Mouse (Mus musculus) mature B cell (primary cell): ENCODE measurements around the gene Ugt1a9.
"Not testable (repeated sequence)": the region's sequence is repeated elsewhere in the genome, so short reads cannot be mapped to it uniquely, and the experiment has no call there.

Experiments
- in situ Hi-C: fragments of 300-500 bp; cut with MboI; formaldehyde crosslinking; loops from 2 replicates; pipeline ENCODE4 v1.14.3; 2019

Gene Ugt1a9

DNA sequence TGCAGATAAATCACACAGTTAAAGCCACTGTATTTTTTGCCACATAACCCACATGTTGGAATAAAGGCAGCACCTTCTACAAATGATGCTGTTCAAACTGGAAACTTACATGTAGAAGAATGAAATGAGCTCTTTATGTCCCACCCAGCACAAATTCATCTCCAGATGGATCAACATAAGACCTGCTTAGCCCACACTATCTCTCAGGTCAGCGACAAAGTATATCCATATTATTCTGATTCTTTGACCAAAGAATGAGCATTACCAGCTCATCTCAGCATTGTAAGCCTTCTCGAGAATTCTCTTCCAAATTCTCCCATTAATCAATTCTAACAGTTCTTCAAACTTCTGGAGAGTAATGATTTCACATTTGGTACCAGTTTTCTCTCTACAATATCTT, 151.6 kb downstream of the Ugt1a9 start:
- in situ Hi-C loops, result no loop called here

DNA sequence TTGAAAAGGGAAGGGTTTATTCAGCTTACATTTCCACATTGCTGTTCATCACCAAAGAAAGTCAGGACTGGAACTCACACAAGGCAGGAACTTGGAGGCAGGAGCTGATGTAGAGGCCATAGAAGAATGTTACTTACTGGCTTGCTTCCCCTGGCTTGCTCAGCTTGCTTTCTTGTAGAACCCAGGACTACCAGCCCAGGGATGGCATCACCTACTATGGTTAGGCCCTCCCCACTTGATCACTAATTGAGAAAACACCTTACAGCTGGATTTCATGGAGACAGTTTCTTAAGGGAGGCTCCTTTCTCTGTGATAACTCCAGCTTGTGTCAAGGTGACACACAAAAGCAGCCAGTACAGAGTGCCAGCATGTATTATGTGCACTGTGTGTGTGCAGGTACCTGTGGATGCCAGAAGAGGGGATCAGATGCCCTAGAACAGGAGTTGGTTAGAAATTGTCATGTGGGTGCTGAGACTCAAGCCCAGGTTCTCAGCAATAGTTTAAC, 152.5 kb downstream of the Ugt1a9 start:
- in situ Hi-C loops, result not testable (repeated sequence)

- in situ Hi-C loops, result no loop called here
Observed at GRCm38 (mm10) chr1:88223591-88223990, 153.0 kb downstream of the Ugt1a9 start.

DNA sequence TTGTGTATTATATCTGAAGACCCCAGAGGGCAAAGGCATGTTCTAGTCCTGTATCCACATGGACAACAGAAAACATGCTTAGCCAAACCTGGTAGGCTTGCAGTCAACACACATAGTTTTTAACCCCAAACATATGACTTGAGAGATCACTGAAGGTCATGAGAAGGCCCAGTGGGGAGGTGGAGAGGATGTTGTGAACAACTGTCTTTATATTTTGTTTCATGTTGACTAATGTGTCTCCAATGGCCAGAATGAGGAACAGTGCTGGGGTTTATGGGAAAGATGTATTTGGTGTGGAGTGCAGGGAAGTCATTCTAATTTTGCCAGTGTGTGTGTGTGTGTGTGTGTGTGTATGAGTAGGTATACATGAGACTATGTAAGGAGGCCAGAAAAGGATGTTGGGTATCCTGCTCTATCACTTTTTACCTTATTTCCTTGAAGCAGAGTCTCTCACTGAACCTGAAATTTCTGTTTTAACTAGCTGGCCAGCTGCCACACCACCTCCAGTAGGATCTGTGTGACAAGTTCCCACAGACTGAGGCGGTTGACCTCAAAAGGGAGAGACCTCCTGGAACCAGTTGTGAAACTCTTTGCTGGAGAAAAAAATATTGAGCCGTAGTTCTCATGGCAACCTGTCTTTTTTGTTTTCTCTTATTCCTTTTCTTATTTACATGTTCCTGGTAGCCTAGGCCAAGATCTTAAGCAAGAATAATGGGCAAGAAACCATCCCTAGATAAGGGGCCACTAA, 153.6 kb downstream of the Ugt1a9 start:
- in situ Hi-C loops, result no loop called here

DNA sequence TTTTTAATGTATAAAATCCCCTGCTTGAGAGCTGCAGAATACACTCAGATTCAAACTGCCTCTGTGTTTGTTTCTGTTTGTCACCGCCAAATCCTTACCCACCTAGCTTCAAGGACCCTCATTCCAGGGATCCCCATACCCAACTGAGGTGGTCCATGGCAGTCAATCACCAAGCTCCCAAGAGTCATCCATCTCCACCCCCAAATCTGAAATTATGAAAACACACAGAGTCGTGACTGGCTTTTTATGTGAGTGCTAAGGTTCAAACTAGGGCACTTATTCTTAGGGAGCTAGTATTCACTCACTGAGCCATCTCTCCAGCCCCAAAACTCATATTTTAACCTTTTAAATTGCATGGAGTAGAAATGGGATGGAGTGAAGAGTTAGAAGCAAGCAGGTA, 154.7 kb downstream of the Ugt1a9 start:
- in situ Hi-C loops, result not testable (repeated sequence)

DNA sequence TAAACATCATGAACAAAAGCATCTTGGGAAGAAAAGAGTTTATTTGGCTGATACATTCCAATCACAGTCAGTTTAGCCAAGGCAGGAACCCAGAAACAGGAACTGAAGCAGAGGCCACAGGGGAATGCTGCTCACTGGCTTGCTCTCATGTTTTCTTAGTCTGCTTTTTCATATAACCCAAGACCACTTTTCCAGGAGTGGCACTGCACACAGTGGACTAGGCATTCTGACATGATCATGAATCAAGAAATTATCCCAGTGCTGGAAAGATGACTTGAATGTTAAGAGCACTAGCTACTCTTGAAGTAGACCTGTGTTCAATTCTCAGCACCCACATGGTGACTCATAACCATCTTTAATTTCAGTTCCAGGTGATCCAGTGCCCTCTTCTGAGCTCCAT, 155.1 kb downstream of the Ugt1a9 start:
- in situ Hi-C loops, result no loop called here

DNA sequence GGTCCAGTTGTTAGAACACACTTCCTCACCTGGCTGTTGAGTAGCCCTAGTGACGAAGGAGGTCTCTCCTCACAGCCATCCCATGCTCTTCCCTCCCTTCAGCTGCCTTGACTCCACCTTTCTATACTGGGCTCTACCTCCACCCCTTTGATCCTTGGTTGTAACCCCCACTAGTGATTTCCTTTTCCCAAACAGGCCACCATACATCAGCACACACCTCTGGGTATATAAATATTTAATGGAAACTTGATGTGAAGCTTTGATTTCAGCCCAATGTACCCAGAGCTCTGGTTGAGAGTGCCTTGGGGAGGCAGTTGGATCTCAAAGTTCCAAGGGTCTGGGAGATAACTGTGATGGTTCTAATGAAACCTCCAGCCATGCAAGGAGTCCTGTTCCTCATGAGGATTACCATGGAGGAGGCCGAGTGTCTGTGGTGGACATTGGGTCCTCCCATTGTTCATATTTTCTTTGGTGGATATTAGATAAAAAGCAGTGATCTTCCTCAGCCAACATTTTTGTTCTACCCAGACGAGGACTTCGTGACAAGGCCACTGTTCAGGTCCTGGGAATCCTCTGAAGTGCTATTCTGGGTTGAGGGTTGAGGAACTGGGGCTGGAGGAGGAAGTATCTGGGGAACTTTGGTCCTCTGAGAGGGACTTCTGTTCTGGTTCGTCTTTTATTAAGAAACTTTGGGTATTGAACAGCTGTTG, 156.2 kb downstream of the Ugt1a9 start, which contains the start of gene Mroh2a:
Mroh2a (plus strand) TSS at position 317 of the 710 bp plus-strand sequence.
- in situ Hi-C loops, result no loop called here

DNA sequence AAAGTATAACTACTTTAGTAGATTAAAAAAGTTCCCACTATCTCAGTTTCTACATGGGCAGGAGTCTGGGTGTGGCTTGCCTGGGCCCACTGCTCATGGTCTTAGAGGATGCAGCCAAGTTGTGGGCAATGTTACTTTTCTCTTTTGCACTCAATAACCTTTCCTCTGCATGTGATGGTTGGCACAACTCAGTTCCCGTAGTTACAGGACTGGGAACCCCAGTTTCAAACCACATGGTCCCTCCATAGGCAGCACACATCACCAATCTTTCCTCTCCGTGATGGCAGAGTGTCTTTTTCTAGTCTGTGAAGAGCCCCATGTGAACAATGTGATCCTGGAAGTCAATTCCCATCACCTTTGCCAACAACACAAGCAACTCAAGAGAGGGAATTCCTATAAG, 156.9 kb downstream of the Ugt1a9 start:
- in situ Hi-C loops, result no loop called here

- in situ Hi-C loops, result no loop called here
Observed at GRCm38 (mm10) chr1:88228121-88228520, 157.5 kb downstream of the Ugt1a9 start.

DNA sequence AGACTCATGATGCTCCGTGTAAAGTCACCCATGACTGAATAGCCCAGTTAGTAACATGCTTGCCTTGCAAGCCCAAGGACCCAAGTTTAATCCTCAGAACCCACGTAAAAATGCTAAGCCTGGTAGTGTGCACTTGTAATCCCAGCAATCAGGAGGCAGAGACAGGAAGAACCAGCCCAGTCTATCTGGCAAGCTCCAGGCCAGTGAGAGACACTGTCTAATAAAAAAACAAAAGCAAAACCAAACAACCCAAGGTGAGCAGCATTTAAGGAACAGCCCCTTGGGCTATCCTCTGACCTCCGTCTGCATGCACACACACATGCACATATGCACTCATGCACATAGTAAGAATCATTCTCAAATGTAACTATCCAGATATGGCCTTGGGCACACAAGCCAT, 159.0 kb downstream of the Ugt1a9 start:
- in situ Hi-C loops, result no loop called here

DNA sequence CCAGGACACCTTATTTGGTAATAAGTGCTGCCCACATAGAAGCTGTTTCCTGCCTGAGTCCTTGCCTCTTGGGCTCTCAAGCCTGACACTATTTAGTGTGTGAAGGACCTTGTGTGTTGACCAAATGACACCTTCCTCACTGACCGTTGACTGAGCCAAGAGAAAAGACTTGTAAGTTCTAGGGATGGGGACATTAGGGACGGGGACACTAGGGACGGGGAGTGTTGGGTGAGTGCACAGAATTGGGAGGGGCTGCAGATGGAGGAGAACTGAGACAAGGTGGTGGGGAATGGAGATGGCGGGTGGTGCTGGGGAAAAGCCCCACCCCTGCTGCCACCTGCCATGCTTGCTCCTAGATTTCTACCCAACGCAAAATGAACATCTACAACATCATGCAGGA, 159.4 kb downstream of the Ugt1a9 start:
- in situ Hi-C loops, result no loop called here

DNA sequence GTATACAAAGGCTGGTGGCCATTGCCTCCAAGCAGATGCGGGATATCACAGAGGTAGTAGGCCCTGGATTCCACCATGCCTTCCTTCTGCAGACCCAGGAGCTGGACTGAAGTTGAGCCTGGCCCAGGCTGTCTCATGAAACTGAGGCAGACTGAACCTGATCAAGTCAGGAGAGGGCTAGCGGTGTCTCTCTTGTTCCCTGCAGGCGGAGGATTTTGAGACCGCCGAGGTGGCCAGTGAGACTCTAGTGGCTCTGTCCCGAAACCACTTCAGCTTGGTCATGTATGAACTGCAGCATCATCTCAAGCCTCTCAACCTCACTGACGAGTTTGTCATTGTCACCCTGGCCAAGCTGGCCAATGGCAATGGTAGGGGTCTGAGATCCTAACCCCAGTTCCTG, 159.8 kb downstream of the Ugt1a9 start:
- in situ Hi-C loops, result no loop called here

GRCm38 (mm10) chr1:88230981-88231802, 160.6 kb downstream of the Ugt1a9 start:
- in situ Hi-C loops, result no loop called here

- in situ Hi-C loops, result no loop called here
Observed at GRCm38 (mm10) chr1:88231803-88232499, 161.4 kb downstream of the Ugt1a9 start.

DNA sequence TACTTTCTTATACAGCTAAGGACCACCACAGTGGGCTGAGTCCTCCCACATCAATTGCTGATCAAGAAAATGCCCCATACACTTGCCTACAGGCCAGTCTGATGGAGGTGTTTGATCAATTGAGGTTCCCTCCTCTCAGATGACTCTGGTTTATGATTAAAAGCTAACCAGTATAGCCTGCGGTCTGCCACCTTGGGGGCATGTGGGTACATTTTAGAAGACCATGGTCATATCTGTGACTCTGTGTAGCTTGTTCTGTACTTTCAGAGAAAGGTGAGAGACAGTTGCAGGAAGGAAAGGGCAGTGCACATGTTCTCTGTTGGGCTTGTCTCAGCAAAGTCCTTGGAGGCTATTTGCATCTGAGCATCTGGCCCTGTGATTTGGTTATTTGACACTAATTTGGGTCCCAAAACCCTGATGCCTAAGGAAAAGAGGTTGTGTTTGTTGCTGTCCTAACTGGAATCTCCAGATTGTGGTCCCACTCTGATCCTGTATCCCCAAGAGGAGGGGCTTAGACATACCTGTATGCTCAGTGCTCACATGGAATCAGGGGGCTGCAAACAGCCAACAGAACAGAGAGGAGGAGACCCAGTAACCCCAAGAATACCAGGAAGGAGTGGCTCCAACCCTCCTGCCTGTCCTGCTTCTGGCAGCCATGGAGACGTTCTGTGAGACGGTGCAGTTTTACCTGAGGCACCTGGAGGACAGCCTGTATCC, 162.2 kb downstream of the Ugt1a9 start:
- in situ Hi-C loops, result no loop called here

GRCm38 (mm10) chr1:88233421-88234247, 163.0 kb downstream of the Ugt1a9 start:
- in situ Hi-C loops, result no loop called here

- in situ Hi-C loops, result no loop called here
Observed at GRCm38 (mm10) chr1:88234248-88234610, 163.6 kb downstream of the Ugt1a9 start.

DNA sequence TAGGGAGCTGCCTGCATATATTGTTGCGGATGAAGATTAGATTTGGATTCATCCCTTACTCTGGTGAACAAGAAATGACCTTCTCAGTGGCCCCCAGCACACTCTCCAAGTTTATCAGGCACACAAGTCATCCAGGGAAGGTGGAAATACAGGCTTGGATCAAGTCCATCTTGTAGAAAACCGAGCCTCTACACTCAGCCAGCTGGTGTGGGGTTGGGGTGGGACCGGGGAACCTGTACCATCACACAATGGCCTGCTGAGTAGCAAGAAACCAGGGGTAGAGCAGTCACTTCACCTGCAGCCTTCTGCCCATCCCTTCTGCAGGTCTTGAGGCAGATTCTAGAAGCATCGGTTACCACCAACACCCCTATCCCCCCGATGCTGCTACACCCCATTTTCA, 164.0 kb downstream of the Ugt1a9 start:
- in situ Hi-C loops, result no loop called here

GRCm38 (mm10) chr1:88235046-88235893, 164.7 kb downstream of the Ugt1a9 start:
- in situ Hi-C loops, result no loop called here
